Mouse (Mus musculus) cerebral cortex, adult 2 months (tissue): ENCODE data around the gene Mrpl4.

ENCODE experiments used
- WGBS: fragments of 180-500 bp; shearing (Covaris S2); methylation state at CpG from one replicate; pipeline ENCODE4 v1.1.7; 2018; 5-methylcytosine and 5-hydroxymethylcytosine counted together

The Mrpl4 gene

GRCm38 (mm10) chr9:21018600-21018999, 16.1 kb downstream of the Mrpl4 start:
- 88% methylated on average over 2 of the region's 2 CpGs for WGBS

- WGBS, result 89% methylated on average over 3 of the region's 3 CpGs
These were observed 18.8 kb downstream of the Mrpl4 start for GRCm38 (mm10) chr9:21021363-21021762.

- WGBS, result 64% methylated on average over 6 of the region's 6 CpGs
These were observed 19.8 kb downstream of the Mrpl4 start for GRCm38 (mm10) chr9:21022288-21022687.

GRCm38 (mm10) chr9:21022726-21023125, 20.2 kb downstream of the Mrpl4 start:
- WGBS, result 85% methylated on average over 1 of the region's 1 CpGs

GRCm38 (mm10) chr9:21025258-21025810, 22.8 kb downstream of the Mrpl4 start:
- 82% methylated on average over 19 of the region's 19 CpGs for whole genome bisulfite sequencing

- 82% methylated on average over 12 of the region's 12 CpGs for WGBS
These were observed 24.3 kb downstream of the Mrpl4 start for GRCm38 (mm10) chr9:21026849-21027248.

GRCm38 (mm10) chr9:21027774-21028290, 25.3 kb downstream of the Mrpl4 start:
- WGBS, result 66% methylated on average over 8 of the region's 8 CpGs

- WGBS, result 81% methylated on average over 6 of the region's 6 CpGs
These were observed 26.1 kb downstream of the Mrpl4 start for GRCm38 (mm10) chr9:21028560-21029110.

- 8% methylated on average over 37 of the region's 37 CpGs for WGBS
These were observed 26.9 kb downstream of the Mrpl4 start, which contains the start of gene Icam4 for GRCm38 (mm10) chr9:21029291-21030054. Icam4 (plus strand) TSS chr9:21029373.

GRCm38 (mm10) chr9:21030055-21030600, 27.6 kb downstream of the Mrpl4 start:
- 29% methylated on average over 22 of the region's 22 CpGs for WGBS

GRCm38 (mm10) chr9:21030781-21031250, 28.3 kb downstream of the Mrpl4 start:
- WGBS, result 1% methylated on average over 13 of the region's 13 CpGs

- WGBS, result under 1% methylated on average over 36 of the region's 36 CpGs
These were observed 28.8 kb downstream of the Mrpl4 start for GRCm38 (mm10) chr9:21031251-21031895.

- under 1% methylated on average over 34 of the region's 35 CpGs for WGBS
These were observed 29.4 kb downstream of the Mrpl4 start, which contains the start of gene Icam5 for GRCm38 (mm10) chr9:21031896-21032351. Icam5 (plus strand) TSS chr9:21032073.

- 2% methylated on average over 7 of the region's 7 CpGs for WGBS
These were observed 30.0 kb downstream of the Mrpl4 start for GRCm38 (mm10) chr9:21032491-21032890.

- WGBS, result under 1% methylated on average over 34 of the region's 34 CpGs
These were observed 30.6 kb downstream of the Mrpl4 start for GRCm38 (mm10) chr9:21033136-21033535.

GRCm38 (mm10) chr9:21034481-21035085, 32.0 kb downstream of the Mrpl4 start:
- 36% methylated on average over 17 of the region's 17 CpGs for WGBS

GRCm38 (mm10) chr9:21035586-21035985, 33.0 kb downstream of the Mrpl4 start:
- 29% methylated on average over 9 of the region's 9 CpGs for WGBS

GRCm38 (mm10) chr9:21036161-21036560, 33.6 kb downstream of the Mrpl4 start:
- WGBS, result 33% methylated on average over 20 of the region's 20 CpGs

- WGBS, result 10% methylated on average over 22 of the region's 22 CpGs
These were observed 34.1 kb downstream of the Mrpl4 start for GRCm38 (mm10) chr9:21036666-21037065.

GRCm38 (mm10) chr9:21037481-21037891, 34.9 kb downstream of the Mrpl4 start:
- WGBS, result 6% methylated on average over 31 of the region's 31 CpGs

GRCm38 (mm10) chr9:21039779-21040178, 37.2 kb downstream of the Mrpl4 start:
- 66% methylated on average over 3 of the region's 3 CpGs for WGBS
